ENCODE assay signal across 8 mouse cellular contexts in genomic region chr2:166805250-166806172, GRCm38 (mm10). TPM values are rescaled to one million over a fixed set of nuclear protein-coding genes. Genes with fewer than 3 reads are reported as not detected.
DNase-seq lines count a peak whose midpoint lies in the region; ATAC-seq and TF ChIP-seq lines count a peak whose summit lies in the region.

Gene Arfgef2 (plus strand): TSS chr2:166805588.

- H3K4me2 ChIP-seq in heart, embryonic 13.5 days, result peak within 1 kb of the TSS; percentile 79
- H3K4me2 ChIP-seq in liver, embryonic 11.5 days, result peak within 1 kb of the TSS; percentile 67
- H3K4me2 ChIP-seq in myocyte (ENCODE audit: low read depth), result peak within 1 kb of the TSS; percentile 68

- ATAC-seq in CD4-positive, CD25-positive, alpha-beta regulatory T cell, adult 4 months, result peak; percentile 93
- ATAC-seq in heart, embryonic 13.5 days (ENCODE audit: extremely low read depth, insufficient number of reproducible peaks, low FRiP score, low TSS enrichment), result peak; percentile 92
- peak; percentile 92 for ATAC-seq in liver, embryonic 11.5 days (replicated peaks; ENCODE audit: low FRiP score)

- under 1% methylated on average over 72 of the region's 76 CpGs for WGBS in heart, embryonic 13.5 days
- under 1% methylated on average over 68 of the region's 76 CpGs for WGBS in liver, embryonic 11.5 days

- H3K36me3 ChIP-seq in heart, embryonic 13.5 days, result 0 out of 2 replicates have a peak, but pooled peaks cover 3% of the 10 kb centered on the region
- H3K36me3 ChIP-seq in liver, embryonic 11.5 days (ENCODE audit: control insufficient read depth, insufficient read depth, low read length), result no peaks in the 10 kb centered on the region
- no peaks in the 10 kb centered on the region for H3K36me3 ChIP-seq in myocyte (ENCODE audit: control insufficient read depth, insufficient read depth)

- H3K9me3 ChIP-seq in heart, embryonic 13.5 days, result no peaks in the 10 kb centered on the region
- no peaks in the 10 kb centered on the region for H3K9me3 ChIP-seq in liver, embryonic 11.5 days (ENCODE audit: control insufficient read depth, low read length)

- peak; percentile 95 for TF ChIP-seq POLR2A in myocyte (IDR thresholded peaks at IDR 0.05; ENCODE audit: insufficient read length, low read depth)

- DNase-seq in c-Kit-negative CD71-positive TER-119-positive erythroid progenitor cells, embryonic 14.5 days (ENCODE audit: low read depth, low spot score), result peak; percentile 75
- DNase-seq in fibroblast of lung, adult 2 months (ENCODE audit: low read depth), result peak; percentile 59
- DNase-seq in kidney, postnatal 10 days, result peak; percentile 95
- peak; percentile 91 for DNase-seq in liver, embryonic 11.5 days (ENCODE audit: low spot score)
- DNase-seq in spleen, postnatal 4 days (ENCODE audit: low spot score in 2 of 2), result peak; percentile 92 to 96

- H3K4me1 ChIP-seq in heart, embryonic 13.5 days, result peaks cover 27% of the 10 kb centered on the region
- H3K4me1 ChIP-seq in liver, embryonic 11.5 days (replicated peaks; ENCODE audit: control insufficient read depth, insufficient read depth, low read length), result peaks cover 18% of the 10 kb centered on the region

- H3K79me2 ChIP-seq in myocyte (ENCODE audit: control insufficient read depth, insufficient read depth), result peaks cover 40% of the 10 kb centered on the region

- peak within 1 kb of the TSS; percentile 98 for H3K9ac ChIP-seq in heart, embryonic 13.5 days
- peak within 1 kb of the TSS; percentile 92 for H3K9ac ChIP-seq in liver, embryonic 11.5 days (ENCODE audit: low read depth, low read length)

- H3ac ChIP-seq in myocyte (ENCODE audit: control insufficient read depth, insufficient read length), result peak within 1 kb of the TSS; percentile 64

- H3K27me3 ChIP-seq in heart, embryonic 13.5 days (replicated peaks), result no peaks in the 10 kb centered on the region
- H3K27me3 ChIP-seq in liver, embryonic 11.5 days (replicated peaks; ENCODE audit: control insufficient read depth, insufficient read depth, low read length), result no peaks in the 10 kb centered on the region
- no peaks in the 10 kb centered on the region for H3K27me3 ChIP-seq in myocyte (ENCODE audit: control insufficient read depth, insufficient read depth, insufficient read length)

- peak within 1 kb of the TSS; percentile 89 for H3K27ac ChIP-seq in heart, embryonic 13.5 days (replicated peaks)
- peak within 1 kb of the TSS; percentile 77 for H3K27ac ChIP-seq in liver, embryonic 11.5 days (ENCODE audit: low read depth, low read length)

- H3K4me3 ChIP-seq in heart, embryonic 13.5 days, result peak within 1 kb of the TSS; percentile 94
- H3K4me3 ChIP-seq in liver, embryonic 11.5 days (ENCODE audit: low read depth, low read length), result peak within 1 kb of the TSS; percentile 91
- H3K4me3 ChIP-seq in myocyte, result peak within 1 kb of the TSS; percentile 75

TF ChIP-seq in myocyte, 11 proteins besides CTCF, POLR2A, EP300 and RAD21:
- TF ChIP-seq MYOG (IDR thresholded peaks at IDR 0.05; ENCODE audit: control insufficient read depth in 1 of 3, insufficient read depth in 1 of 3, insufficient read length in 2 of 3, low read depth in 2 of 3) (peak in 1 of 3 experiments; percentile 1), MYOD1 (IDR thresholded peaks at IDR 0.05; ENCODE audit: control insufficient read depth in 1 of 3, insufficient read length in 2 of 3, low read depth in 2 of 3) (peak in 2 of 3 experiments; percentile 2 to 33), TCF3 (IDR thresholded peaks at IDR 0.05; ENCODE audit: insufficient read length, low read depth) (no peak), USF1 (IDR thresholded peaks at IDR 0.05; ENCODE audit: low read depth) (peak; percentile 90), POLR2AphosphoS2 (IDR thresholded peaks at IDR 0.05; ENCODE audit: insufficient read length, low read depth) (peak; percentile 88), TCF12 (IDR thresholded peaks at IDR 0.05; ENCODE audit: insufficient read depth, poor library complexity, severe bottlenecking) (no peak)

RNA-seq across cellular contexts. Expression of gene Arfgef2, which starts in this region (rescaled TPM):
- 1 to 10 TPM; 3.4 to 4.3 TPM for polyA plus RNA-seq in CD4-positive, CD25-positive, alpha-beta regulatory T cell, adult 4 months (2017; shearing (Covaris generic))
- polyA plus RNA-seq in heart, embryonic 13.5 days (2015; fragmentation: Nextera tagmentation; extraction: Ambion mirVana), result 4.7 and 5.2 TPM in 2 replicates
- 11.3 and 12.7 TPM in 2 replicates for polyA plus RNA-seq in liver, embryonic 11.5 days (2014; fragmentation: Nextera tagmentation; extraction: Ambion mirVana)
- 8.4 TPM for polyA plus RNA-seq in myocyte (2012; fragmentation: generic; extraction: Trizol)

Comparison
In these comparisons a context has a peak if more than half of its experiments do, and no peak if none do; other contexts are left out.
1. Peak in every context shown above with its lines: DNase-seq, ATAC-seq, H3K4me3 ChIP-seq and H3K27ac ChIP-seq.